Mouse (Mus musculus): ENCODE measurements at regions not wholly inside any gene's neighbourhood (a gene's known extent, or its start where the extent isn't known, plus 50 kb on each side); places are given as distances from the start of the nearest gene placed in this dataset.
A peak's percentile ranks its signal among the peaks of the same experiment; 100 is the strongest.

- no peak for DNase-seq (ENCODE audit: low spot score in 2 of 2)
These were observed 331.7 kb downstream of the Setd4 start for GRCm38 (mm10) chr16:93272146-93272545.

- DNase-seq (ENCODE audit: low spot score in 2 of 2), result no peak
These were observed 339.7 kb downstream of the Setd4 start for GRCm38 (mm10) chr16:93264061-93264585.

GRCm38 (mm10) chr16:93263141-93263815 is 340.6 kb downstream of the Setd4 start:
- no peak for DNase-seq (ENCODE audit: low spot score in 2 of 2)

GRCm38 (mm10) chr16:93246825-93247224 is 357.0 kb downstream of the Setd4 start:
- peak; percentile 3 to 4 for DNase-seq (ENCODE audit: low spot score in 2 of 2)

GRCm38 (mm10) chr16:93245738-93246137 is 358.1 kb downstream of the Setd4 start:
- DNase-seq (ENCODE audit: low spot score in 2 of 2), result no peak

GRCm38 (mm10) chr16:93238898-93239297 is 365.0 kb downstream of the Setd4 start:
- DNase-seq (ENCODE audit: low spot score in 2 of 2), result no peak

- DNase-seq (ENCODE audit: low spot score in 2 of 2), result no peak
These were observed 365.5 kb downstream of the Setd4 start for GRCm38 (mm10) chr16:93238326-93238725.

GRCm38 (mm10) chr16:93225644-93226043 is 378.2 kb downstream of the Setd4 start:
- DNase-seq (ENCODE audit: low spot score in 2 of 2), result no peak

GRCm38 (mm10) chr16:93225196-93225595 is 378.7 kb downstream of the Setd4 start:
- DNase-seq (ENCODE audit: low spot score in 2 of 2), result no peak

- no peak for DNase-seq (ENCODE audit: low spot score in 2 of 2)
These were observed 384.1 kb downstream of the Setd4 start for GRCm38 (mm10) chr16:93219731-93220130.

GRCm38 (mm10) chr16:93218402-93218801 is 385.5 kb downstream of the Setd4 start:
- DNase-seq (ENCODE audit: low spot score in 2 of 2), result no peak

- no peak for DNase-seq (ENCODE audit: low spot score in 2 of 2)
These were observed 386.1 kb downstream of the Setd4 start for GRCm38 (mm10) chr16:93217600-93218226.

GRCm38 (mm10) chr16:93215630-93216029 is 388.2 kb downstream of the Setd4 start:
- DNase-seq (ENCODE audit: low spot score in 2 of 2), result no peak

- DNase-seq (ENCODE audit: low spot score in 2 of 2), result no peak
These were observed 387.7 kb upstream of the Runx1 start for GRCm38 (mm10) chr16:93213618-93214017.

- DNase-seq (ENCODE audit: low spot score in 2 of 2), result no peak
These were observed 381.7 kb upstream of the Runx1 start for GRCm38 (mm10) chr16:93207675-93208074.

GRCm38 (mm10) chr16:93207217-93207616 is 381.3 kb upstream of the Runx1 start:
- DNase-seq (ENCODE audit: low spot score in 2 of 2), result no peak

- no peak for DNase-seq (ENCODE audit: low spot score in 2 of 2)
These were observed 380.4 kb upstream of the Runx1 start for GRCm38 (mm10) chr16:93206325-93206724.

- no peak for DNase-seq (ENCODE audit: low spot score in 2 of 2)
These were observed 378.7 kb upstream of the Runx1 start for GRCm38 (mm10) chr16:93204601-93205000.

- DNase-seq (ENCODE audit: low spot score in 2 of 2), result no peak
These were observed 376.6 kb upstream of the Runx1 start for GRCm38 (mm10) chr16:93202591-93202990.

- no peak for DNase-seq (ENCODE audit: low spot score in 2 of 2)
These were observed 371.4 kb upstream of the Runx1 start for GRCm38 (mm10) chr16:93197300-93197699.

- DNase-seq (ENCODE audit: low spot score in 2 of 2), result peak in 1 of 2 experiments; percentile 4
These were observed 368.1 kb upstream of the Runx1 start for GRCm38 (mm10) chr16:93193921-93194481.

GRCm38 (mm10) chr16:93193263-93193662 is 367.3 kb upstream of the Runx1 start:
- no peak for DNase-seq (ENCODE audit: low spot score in 2 of 2)
